Mouse (Mus musculus) midbrain, embryonic 12.5 days (tissue): ENCODE results near the gene Nipsnap3a. TPM values are rescaled to one million over a fixed set of nuclear protein-coding genes. Genes with fewer than 3 reads are reported as not detected.

ENCODE experiments used
- ATAC-seq: fragments of 200-750 bp; cut with Nextera tagmentation; 2 replicates; pipeline ENCODE4 v1.8.0; 2017; ENCODE audit warnings: low read depth, moderate TSS enrichment, moderate library complexity; ENCODE audit not compliant: low FRiP score
- H3K27ac ChIP-seq: fragments of 300-500 bp; sonication (generic); replicated peaks from 2 replicates; pipeline ENCODE4 v1.5.1; 2016; ENCODE audit warnings: mild to moderate bottlenecking
- H3K27me3 ChIP-seq: fragments of 300-500 bp; sonication (generic); 2 replicates; pipeline ENCODE4 v1.6.1; 2016; ENCODE audit warnings: mild to moderate bottlenecking
- H3K36me3 ChIP-seq: fragments of 300-500 bp; sonication (generic); 2 replicates; pipeline ENCODE4 v1.6.1; 2016
- H3K4me1 ChIP-seq: fragments of 300-500 bp; sonication (generic); 2 replicates; pipeline ENCODE4 v1.6.1; 2016
- H3K4me2 ChIP-seq: fragments of 300-500 bp; sonication (generic); replicated peaks from 2 replicates; pipeline ENCODE4 v1.6.1; 2016; ENCODE audit warnings: mild to moderate bottlenecking, moderate library complexity
- H3K4me3 ChIP-seq: fragments of 300-500 bp; sonication (generic); 2 replicates; pipeline ENCODE4 v1.5.1; 2016; ENCODE audit warnings: mild to moderate bottlenecking
- H3K9ac ChIP-seq: fragments of 300-500 bp; sonication (generic); replicated peaks from 2 replicates; pipeline ENCODE4 v1.6.1; 2016; ENCODE audit warnings: mild to moderate bottlenecking, moderate library complexity
- H3K9me3 ChIP-seq: fragments of 300-500 bp; sonication (generic); 2 replicates; pipeline ENCODE4 v1.6.1; 2016; ENCODE audit warnings: mild to moderate bottlenecking
- WGBS: fragments of 180-500 bp; shearing (Covaris S2); methylation state at CpG from one replicate; pipeline ENCODE4 v1.1.7; 2016; 5-methylcytosine and 5-hydroxymethylcytosine counted together
- polyA plus RNA-seq: library from polyadenylated mRNA; unstranded; fragments of >200 nt; fragmentation: Nextera tagmentation; extraction: Ambion mirVana; gene quantifications from 2 replicates; pipeline ENCODE4 v1.2.1, GENCODE M21; 2016

Gene Nipsnap3a
- polyA plus RNA-seq, 1 experiment from 2014 or later, result not detected

DNA sequence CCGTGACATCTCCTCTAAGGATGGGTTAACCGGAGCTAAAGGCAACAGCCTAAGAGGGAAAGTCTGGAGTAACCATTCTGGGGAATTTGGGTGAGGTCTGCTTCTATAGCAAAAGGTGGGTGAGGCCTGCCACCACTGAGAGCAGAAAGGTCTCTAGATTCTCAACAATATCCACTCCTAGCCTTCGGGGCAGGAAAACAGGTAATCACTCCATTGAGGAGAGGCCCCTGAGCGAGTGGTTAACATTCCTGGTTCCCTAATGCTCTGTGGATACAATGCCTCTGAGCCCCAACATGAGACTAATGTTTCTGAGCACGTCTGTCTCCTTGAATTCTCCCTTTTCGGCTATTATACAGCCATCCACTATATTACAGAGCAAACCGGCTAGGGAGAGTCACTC lies 25.3 kb downstream of the Nipsnap3a start:
- no peak overlapping the region for H3K9ac ChIP-seq
- H3K4me3 ChIP-seq, result no peak overlapping the region
- H3K27ac ChIP-seq, result no peak overlapping the region
- WGBS, result 95% methylated on average over 7 of the region's 7 CpGs
- peaks cover 12% of the 10 kb centered on the region; the same call in 1 of the 2 replicates for H3K9me3 ChIP-seq
- no peak for ATAC-seq
- H3K27me3 ChIP-seq, result peaks cover 3% of the 10 kb centered on the region; the same call in 1 of the 2 replicates
- no peaks in the 10 kb centered on the region for H3K4me1 ChIP-seq
- H3K36me3 ChIP-seq, result peaks cover 38% of the 10 kb centered on the region
- no peak overlapping the region for H3K4me2 ChIP-seq

GRCm38 (mm10) chr4:53015024-53015423 lies 26.0 kb downstream of the Nipsnap3a start:
- no peak for ATAC-seq
- Histone ChIP-seq H3K27me3 (peaks cover 3% of the 10 kb centered on the region; the same call in 1 of the 2 replicates), H3K9ac (no peak overlapping the region), H3K4me2 (no peak overlapping the region), H3K4me1 (no peaks in the 10 kb centered on the region), H3K27ac (no peak overlapping the region), H3K36me3 (peaks cover 44% of the 10 kb centered on the region), H3K9me3 (peaks cover 12% of the 10 kb centered on the region; the same call in 1 of the 2 replicates), H3K4me3 (no peak overlapping the region)
- WGBS, result 94% methylated on average over 3 of the region's 3 CpGs

- H3K27me3 ChIP-seq, result no peaks in the 10 kb centered on the region
- H3K9ac ChIP-seq, result no peak overlapping the region
- H3K9me3 ChIP-seq, result peaks cover 12% of the 10 kb centered on the region; the same call in 1 of the 2 replicates
- no peak for ATAC-seq
- no peak overlapping the region for H3K4me2 ChIP-seq
- WGBS, result 91% methylated on average over 1 of the region's 1 CpGs
- H3K4me1 ChIP-seq, result no peaks in the 10 kb centered on the region
- H3K27ac ChIP-seq, result no peak overlapping the region
- no peak overlapping the region for H3K4me3 ChIP-seq
- peaks cover 67% of the 10 kb centered on the region for H3K36me3 ChIP-seq
Observed at GRCm38 (mm10) chr4:53018392-53018791, 29.3 kb downstream of the Nipsnap3a start.

GRCm38 (mm10) chr4:53023189-53023925 lies 34.3 kb downstream of the Nipsnap3a start:
- no peaks in the 10 kb centered on the region for H3K9me3 ChIP-seq
- no peak overlapping the region for H3K27ac ChIP-seq
- no peaks in the 10 kb centered on the region for H3K27me3 ChIP-seq
- peaks cover 43% of the 10 kb centered on the region for H3K36me3 ChIP-seq
- H3K9ac ChIP-seq, result no peak overlapping the region
- WGBS, result 97% methylated on average over 14 of the region's 14 CpGs
- H3K4me2 ChIP-seq, result no peak overlapping the region
- no peaks in the 10 kb centered on the region for H3K4me1 ChIP-seq
- ATAC-seq, result no peak
- no peak overlapping the region for H3K4me3 ChIP-seq

GRCm38 (mm10) chr4:53024397-53024796 lies 35.3 kb downstream of the Nipsnap3a start:
- H3K27ac ChIP-seq, result no peak overlapping the region
- H3K9ac ChIP-seq, result no peak overlapping the region
- H3K9me3 ChIP-seq, result no peaks in the 10 kb centered on the region
- H3K4me2 ChIP-seq, result no peak overlapping the region
- ATAC-seq, result no peak
- H3K36me3 ChIP-seq, result peaks cover 38% of the 10 kb centered on the region
- H3K4me3 ChIP-seq, result no peak overlapping the region
- H3K4me1 ChIP-seq, result no peaks in the 10 kb centered on the region
- 91% methylated on average over 4 of the region's 4 CpGs for WGBS
- no peaks in the 10 kb centered on the region for H3K27me3 ChIP-seq

DNA sequence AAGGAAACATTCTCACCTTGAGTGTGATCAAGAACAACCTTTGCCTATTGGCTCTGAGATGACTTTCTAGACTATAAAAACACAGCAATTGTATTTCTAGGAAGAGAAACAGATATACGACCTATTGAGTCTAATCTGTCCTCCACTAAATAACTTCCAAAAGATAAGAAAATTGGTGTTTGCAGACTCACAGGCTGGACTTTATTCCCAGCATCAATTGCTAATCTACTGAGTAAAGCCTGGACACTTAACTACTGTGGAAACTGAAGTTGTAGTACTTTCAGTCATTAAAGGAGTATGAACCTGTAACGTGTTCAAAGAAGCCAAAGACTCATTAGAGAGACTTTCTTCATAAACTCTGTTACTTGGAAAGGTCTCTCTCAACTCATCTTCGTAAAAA lies 38.7 kb downstream of the Nipsnap3a start:
- Histone ChIP-seq H3K27ac (no peak overlapping the region), H3K4me1 (no peaks in the 10 kb centered on the region), H3K9ac (no peak overlapping the region), H3K4me2 (no peak overlapping the region), H3K27me3 (no peaks in the 10 kb centered on the region), H3K36me3 (peaks cover 14% of the 10 kb centered on the region), H3K9me3 (no peaks in the 10 kb centered on the region), H3K4me3 (no peak overlapping the region)
- no peak for ATAC-seq
- 88% methylated on average over 3 of the region's 3 CpGs for WGBS

DNA sequence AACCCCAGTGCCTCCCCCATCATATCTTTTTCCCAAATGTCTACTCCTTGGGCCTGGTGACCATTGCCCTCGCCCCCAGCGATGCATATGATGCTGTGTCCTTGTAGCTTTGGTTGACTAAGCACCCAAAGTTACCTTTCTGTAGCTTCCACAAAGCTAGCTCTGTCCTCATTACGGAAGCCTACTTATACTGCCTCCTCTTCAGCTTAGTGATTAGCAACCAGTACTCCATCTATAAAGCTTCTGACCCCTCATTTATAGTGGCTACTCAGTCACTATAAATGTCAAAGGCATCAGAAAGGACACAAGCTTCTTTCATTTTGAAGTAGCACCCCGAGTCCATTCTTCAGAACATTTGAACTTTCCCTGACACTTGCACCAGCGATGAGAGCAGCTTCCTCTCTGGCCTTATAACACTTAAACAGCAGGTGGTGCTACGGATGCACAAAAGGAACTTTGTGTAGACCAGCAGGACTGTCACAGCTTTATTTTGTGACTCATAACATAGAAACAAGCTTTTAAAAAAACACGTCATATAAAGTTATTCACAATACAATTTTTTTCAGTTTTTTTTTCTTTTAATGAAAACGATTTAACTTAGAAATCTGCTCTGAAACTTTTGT lies 41.4 kb downstream of the Nipsnap3a start:
- Histone ChIP-seq H3K9ac (no peak overlapping the region), H3K4me3 (no peak overlapping the region), H3K4me1 (no peaks in the 10 kb centered on the region), H3K27ac (no peak overlapping the region), H3K9me3 (no peaks in the 10 kb centered on the region), H3K27me3 (no peaks in the 10 kb centered on the region), H3K4me2 (no peak overlapping the region), H3K36me3 (0 out of 2 replicates have a peak, but pooled peaks cover 3% of the 10 kb centered on the region)
- WGBS, result 50% methylated on average over 8 of the region's 8 CpGs
- ATAC-seq, result no peak

DNA sequence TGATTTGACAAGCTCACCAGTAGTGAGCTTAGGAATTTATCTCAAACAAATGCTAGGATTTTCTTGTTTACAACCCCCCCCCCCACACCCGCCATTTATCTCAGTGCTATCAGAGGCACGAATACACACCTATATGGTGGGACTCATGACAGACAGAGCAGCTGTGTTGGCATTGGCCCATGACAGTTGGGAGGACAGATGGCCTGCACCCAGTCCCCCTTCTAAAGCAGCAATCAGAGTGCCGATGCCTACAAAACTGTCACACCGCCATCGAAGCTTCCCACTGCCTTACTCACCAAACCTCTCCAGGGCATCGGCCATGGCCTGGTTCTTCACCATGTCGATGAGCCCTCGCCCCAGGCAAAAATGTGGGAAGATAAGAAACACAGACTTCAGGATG lies 54.7 kb downstream of the Nipsnap3a start:
- no peak for ATAC-seq
- Histone ChIP-seq H3K9ac (no peak overlapping the region), H3K4me1 (no peaks in the 10 kb centered on the region), H3K9me3 (no peaks in the 10 kb centered on the region), H3K36me3 (peaks cover 11% of the 10 kb centered on the region; the same call in 1 of the 2 replicates), H3K27me3 (no peaks in the 10 kb centered on the region), H3K27ac (no peak overlapping the region), H3K4me2 (no peak overlapping the region), H3K4me3 (no peak overlapping the region)
- 91% methylated on average over 8 of the region's 8 CpGs for WGBS

DNA sequence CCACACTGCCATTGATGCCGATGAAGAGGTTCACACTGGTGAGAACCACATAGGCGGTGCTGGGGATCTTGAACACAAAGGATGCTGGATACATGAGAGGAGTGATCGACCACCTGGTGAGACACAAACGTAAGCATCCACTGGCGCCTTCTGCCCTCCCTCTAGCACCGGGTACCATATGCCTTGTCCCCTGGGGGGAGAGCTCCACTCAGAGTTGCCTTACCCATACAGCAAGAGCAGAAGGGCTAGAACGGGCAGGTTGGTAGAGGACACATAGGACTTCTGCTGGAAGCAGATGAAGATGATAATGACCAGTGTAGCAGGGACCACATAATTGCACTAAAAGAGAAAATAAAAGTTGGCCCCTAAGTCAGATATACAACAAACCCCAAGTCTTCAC lies 56.7 kb downstream of the Nipsnap3a start:
- ATAC-seq, result no peak
- H3K9me3 ChIP-seq, result no peaks in the 10 kb centered on the region
- no peak overlapping the region for H3K9ac ChIP-seq
- H3K36me3 ChIP-seq, result peaks cover 9% of the 10 kb centered on the region; the same call in 1 of the 2 replicates
- H3K27me3 ChIP-seq, result no peaks in the 10 kb centered on the region
- H3K4me3 ChIP-seq, result no peak overlapping the region
- 87% methylated on average over 7 of the region's 7 CpGs for WGBS
- no peak overlapping the region for H3K27ac ChIP-seq
- H3K4me2 ChIP-seq, result no peak overlapping the region
- H3K4me1 ChIP-seq, result no peaks in the 10 kb centered on the region

DNA sequence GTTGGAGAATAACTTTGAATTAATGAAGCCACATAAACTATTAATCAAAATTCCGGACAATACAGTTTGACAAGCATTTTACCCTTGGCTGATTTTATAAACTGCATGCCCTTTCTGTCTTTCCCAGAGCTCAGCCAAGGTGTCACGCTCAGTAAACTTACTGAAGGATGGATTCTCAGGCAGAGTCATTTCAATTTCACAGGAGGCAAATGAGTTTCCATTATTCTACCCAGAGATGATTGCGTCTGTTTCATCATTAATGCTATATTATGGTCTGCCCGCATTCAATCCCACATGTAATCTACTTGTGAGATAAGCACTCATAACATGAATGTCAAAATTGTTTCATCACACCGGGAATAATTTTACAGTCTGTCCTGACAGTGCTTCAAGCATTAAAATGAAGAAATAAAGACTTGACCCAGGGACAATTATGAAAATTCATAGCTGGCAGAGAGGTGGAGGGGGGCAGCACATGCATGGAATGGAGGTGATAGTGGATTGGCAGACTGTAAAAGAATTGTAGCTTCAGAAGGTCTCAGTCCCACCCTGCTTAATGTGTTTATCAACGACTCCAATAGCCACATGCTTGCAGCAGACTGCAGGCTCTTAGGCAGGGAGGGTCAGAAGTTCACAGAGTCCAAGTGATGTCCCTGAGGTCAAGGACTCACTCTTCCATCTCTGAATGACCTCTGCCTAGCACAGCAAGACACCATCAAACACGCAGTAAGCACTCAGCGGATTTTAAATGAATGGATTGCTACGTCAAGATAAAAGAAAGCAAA lies 57.4 kb downstream of the Nipsnap3a start:
- no peaks in the 10 kb centered on the region for H3K27me3 ChIP-seq
- no peak for ATAC-seq
- WGBS, result 60% methylated on average over 9 of the region's 9 CpGs

More for the DNA sequence above, 57.4 kb downstream of the Nipsnap3a start:
- Histone ChIP-seq H3K4me3 (no peak overlapping the region), H3K36me3 (0 out of 2 replicates have a peak, but pooled peaks cover 8% of the 10 kb centered on the region), H3K4me1 (no peaks in the 10 kb centered on the region), H3K27ac (no peak overlapping the region), H3K4me2 (no peak overlapping the region), H3K9ac (no peak overlapping the region), H3K9me3 (no peaks in the 10 kb centered on the region)
